Mouse (Mus musculus) lung, adult 2 months (tissue): Measurements from ENCODE around the gene Mag.

Experiments used
- CTCF ChIP-seq: fragments of 200-500 bp; IDR thresholded peaks from 2 replicates; pipeline ENCODE4 v1.5.1; 2011; ENCODE audit warnings: mild to moderate bottlenecking, low read length, control low read depth; ENCODE audit not compliant: insufficient read depth
- POLR2A ChIP-seq: fragments of 200-500 bp; IDR thresholded peaks from 2 replicates; pipeline ENCODE4 v1.6.1; 2011; ENCODE audit warnings: low read depth, mild to moderate bottlenecking, control low read depth, low read length, borderline replicate concordance; ENCODE audit errors: extremely low read depth

DNA sequence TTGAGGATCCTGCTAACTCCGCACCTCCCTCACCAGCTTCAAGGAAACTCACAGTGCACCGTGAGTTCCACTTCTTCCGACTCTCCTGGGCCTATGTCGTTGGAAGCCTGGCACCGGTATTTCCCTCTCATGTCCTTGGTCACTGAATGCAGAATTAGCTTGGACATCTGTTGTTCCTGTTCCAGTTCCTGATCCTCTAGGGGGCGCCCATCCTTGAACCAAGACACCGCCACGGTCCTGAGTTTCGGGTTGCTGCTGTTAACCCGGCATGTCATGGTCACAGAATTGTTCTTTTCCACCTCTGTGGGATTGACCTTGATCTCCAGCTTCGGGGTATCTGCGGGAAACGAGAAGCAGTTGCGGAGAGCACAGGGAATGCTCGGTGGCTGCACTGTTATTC is 41.6 kb downstream of the Mag start:
- TF ChIP-seq POLR2A = no peak
- peak; percentile 55 for TF ChIP-seq CTCF
